Mouse (Mus musculus): ENCODE results near the gene Dnttip1.
"Not testable (repeated sequence)": the region's sequence is repeated elsewhere in the genome, so short reads cannot be mapped to it uniquely, and the experiment has no call there.

The Dnttip1 gene

GRCm38 (mm10) chr2:164745843-164746479 lies at the start of gene Dnttip1, which contains the start of gene Wfdc3:
Gene Dnttip1 (plus strand): TSS chr2:164745983.
Gene Wfdc3 (minus strand): TSS chr2:164745931.
- DNase-seq, result peak; percentile 97

- DNase-seq, result no peak
Observed at GRCm38 (mm10) chr2:164698201-164698600, 47.6 kb upstream of the Dnttip1 start, which contains the start of gene Spint4. Gene Spint4 (plus strand): TSS chr2:164698501.

- DNase-seq, result no peak
Observed at GRCm38 (mm10) chr2:164700959-164701358, 44.8 kb upstream of the Dnttip1 start.

GRCm38 (mm10) chr2:164701761-164702160 lies 44.0 kb upstream of the Dnttip1 start:
- DNase-seq, result no peak

- no peak for DNase-seq
Observed at GRCm38 (mm10) chr2:164704235-164704634, 41.5 kb upstream of the Dnttip1 start.

- no peak for DNase-seq
Observed at GRCm38 (mm10) chr2:164705328-164705727, 40.5 kb upstream of the Dnttip1 start.

- no peak for DNase-seq
Observed at GRCm38 (mm10) chr2:164705991-164706390, 39.8 kb upstream of the Dnttip1 start.

GRCm38 (mm10) chr2:164715005-164715404 lies 30.8 kb upstream of the Dnttip1 start, which contains the start of gene Spint5:
Gene Spint5 (plus strand): TSS chr2:164715305.
- DNase-seq, result no peak

- DNase-seq, result not testable (repeated sequence)
Observed at GRCm38 (mm10) chr2:164716194-164716786, 29.5 kb upstream of the Dnttip1 start.

- DNase-seq, result no peak
Observed at GRCm38 (mm10) chr2:164723276-164723675, 22.5 kb upstream of the Dnttip1 start.

- DNase-seq, result peak; percentile 76
Observed at GRCm38 (mm10) chr2:164725895-164726619, 19.7 kb upstream of the Dnttip1 start.

- no peak for DNase-seq
Observed at GRCm38 (mm10) chr2:164731719-164732118, 14.1 kb upstream of the Dnttip1 start.

GRCm38 (mm10) chr2:164733259-164733658 lies 12.5 kb upstream of the Dnttip1 start:
- DNase-seq, result no peak

GRCm38 (mm10) chr2:164734839-164735238 lies 10.9 kb upstream of the Dnttip1 start:
- no peak for DNase-seq

GRCm38 (mm10) chr2:164735446-164735845 lies 10.3 kb upstream of the Dnttip1 start:
- DNase-seq, result no peak

GRCm38 (mm10) chr2:164737377-164738090 lies 8.2 kb upstream of the Dnttip1 start:
- no peak for DNase-seq

GRCm38 (mm10) chr2:164739876-164740275 lies 5.9 kb upstream of the Dnttip1 start:
- DNase-seq, result no peak

GRCm38 (mm10) chr2:164744987-164745386 lies 796 bp upstream of the Dnttip1 start:
- no peak for DNase-seq

- DNase-seq, result no peak
Observed at GRCm38 (mm10) chr2:164746693-164747092, 910 bp downstream of the Dnttip1 start.

GRCm38 (mm10) chr2:164748191-164748590 lies 2.4 kb downstream of the Dnttip1 start:
- DNase-seq, result no peak

GRCm38 (mm10) chr2:164748991-164749390 lies 3.2 kb downstream of the Dnttip1 start:
- no peak for DNase-seq

- no peak for DNase-seq
Observed at GRCm38 (mm10) chr2:164752454-164752853, 6.7 kb downstream of the Dnttip1 start.

GRCm38 (mm10) chr2:164754105-164754504 lies 8.3 kb downstream of the Dnttip1 start:
- no peak for DNase-seq

All from right cerebral cortex, postnatal 14 days (tissue).